Mouse (Mus musculus) CD8-positive naive resting alpha-beta T cell, adult 2 months (primary cell): Measurements from ENCODE around the gene Elmod2.
A peak's percentile ranks its signal among the peaks of the same experiment; 100 is the strongest.
"Not testable (repeated sequence)": the region's sequence is repeated elsewhere in the genome, so short reads cannot be mapped to it uniquely, and the experiment has no call there.

Experiments
- DNase-seq, 2 experiments: peaks; one replicate each; pipeline ENCODE4 v3.0.0; 2022; ENCODE audit warnings: low read depth in 2 of 2, low spot score in 2 of 2

Gene Elmod2

DNA sequence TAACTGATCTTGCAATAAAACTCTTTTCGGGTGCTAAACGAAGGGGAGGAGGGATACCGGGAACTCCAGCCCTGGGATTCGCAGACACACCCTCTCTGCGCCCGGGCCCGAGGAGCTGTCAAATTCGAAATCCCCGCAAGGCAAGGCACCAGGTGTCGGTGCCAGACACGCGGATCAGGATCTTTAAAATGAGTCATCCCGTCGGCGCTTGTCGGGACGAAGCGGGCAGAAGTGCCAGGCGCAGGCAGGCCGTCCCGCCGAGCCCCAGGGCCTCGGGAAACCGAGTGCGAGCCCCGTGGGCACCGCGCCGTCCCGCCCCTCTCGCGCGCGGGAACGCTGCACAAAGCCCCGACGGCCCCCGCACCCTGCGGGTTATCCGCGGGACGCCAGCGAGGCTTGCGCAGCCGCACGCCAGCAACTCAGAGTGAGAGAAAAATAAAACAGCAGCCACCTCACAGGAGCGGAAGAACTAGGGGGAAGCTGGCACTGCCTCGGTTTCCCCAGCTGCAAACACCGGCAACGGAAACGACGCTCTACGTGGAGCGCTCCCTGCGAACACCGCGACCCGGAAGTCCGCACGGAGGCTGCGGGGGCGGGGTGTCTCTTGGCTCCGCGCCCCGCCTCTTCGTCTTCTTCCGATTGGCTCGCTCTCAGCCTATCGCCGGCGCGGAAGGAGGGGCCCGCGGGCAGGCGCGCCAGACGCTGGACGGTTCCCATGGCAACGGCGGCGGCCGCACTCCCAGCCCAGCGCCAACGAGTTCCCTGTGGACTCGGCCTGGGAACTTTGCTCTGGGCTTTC, at the start of gene Elmod2:
Gene Elmod2 (minus strand): TSS at position 588 of the 799 bp plus-strand sequence.
- DNase-seq, result peak; percentile 81 to 87

DNA sequence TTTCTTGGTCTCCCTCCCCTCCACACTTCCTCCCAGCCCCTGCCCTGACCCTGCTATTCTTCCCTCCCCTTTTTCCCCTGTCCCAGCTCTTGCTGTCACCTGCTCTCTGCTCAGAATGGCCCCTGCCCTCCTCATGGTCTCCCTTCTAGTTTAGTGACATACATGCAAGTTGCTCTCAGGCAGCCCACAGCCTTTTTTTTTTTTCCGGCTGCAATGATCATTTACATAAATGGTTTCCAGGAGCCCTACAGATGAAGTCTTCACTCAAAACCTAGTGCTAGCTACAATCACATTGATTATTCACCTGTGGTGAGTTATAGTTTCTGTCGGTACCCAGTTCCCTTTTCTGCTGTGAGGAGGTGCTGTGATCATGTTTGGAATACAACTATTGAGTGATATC, 48.7 kb upstream of the Elmod2 start:
- DNase-seq, result no peak

DNA sequence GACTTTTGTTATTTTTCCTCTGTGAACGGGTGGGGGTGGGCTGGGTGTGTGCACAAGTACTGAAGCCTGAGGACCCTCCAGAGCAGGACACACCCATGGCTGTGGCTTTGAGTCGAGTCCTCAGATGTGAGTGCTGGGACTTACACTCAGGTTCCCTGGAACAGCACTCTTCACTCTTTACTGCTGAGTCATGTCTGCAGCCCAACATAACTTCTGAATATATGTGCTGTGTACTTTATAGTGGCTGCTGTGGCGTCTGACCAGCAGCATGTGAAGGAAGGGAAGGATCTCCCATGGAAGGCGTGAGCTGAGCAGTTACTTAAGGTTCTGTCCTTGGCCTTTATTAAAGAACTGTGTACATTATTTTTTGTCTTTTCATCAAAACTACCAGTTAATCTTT, 47.9 kb upstream of the Elmod2 start:
- no peak for DNase-seq

DNA sequence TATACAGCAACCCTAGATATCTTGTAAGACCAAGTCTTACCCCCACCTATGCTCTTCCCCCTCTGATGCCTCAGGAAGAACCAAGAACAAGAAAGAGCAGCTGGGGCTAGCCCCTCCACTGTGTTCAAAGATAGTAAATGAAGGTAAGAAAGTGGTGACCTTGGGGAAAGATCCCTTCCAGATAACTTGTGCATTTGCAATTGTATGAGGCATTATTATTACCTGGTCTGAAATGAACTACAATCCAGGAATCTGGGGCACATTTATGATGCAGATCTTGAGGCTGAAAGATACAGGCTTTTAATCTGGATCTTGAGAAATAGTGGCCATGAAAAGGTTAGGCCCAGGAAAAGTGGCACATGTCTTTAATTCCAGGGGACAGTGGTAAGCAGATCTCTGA, 44.9 kb upstream of the Elmod2 start:
- DNase-seq, result no peak

DNA sequence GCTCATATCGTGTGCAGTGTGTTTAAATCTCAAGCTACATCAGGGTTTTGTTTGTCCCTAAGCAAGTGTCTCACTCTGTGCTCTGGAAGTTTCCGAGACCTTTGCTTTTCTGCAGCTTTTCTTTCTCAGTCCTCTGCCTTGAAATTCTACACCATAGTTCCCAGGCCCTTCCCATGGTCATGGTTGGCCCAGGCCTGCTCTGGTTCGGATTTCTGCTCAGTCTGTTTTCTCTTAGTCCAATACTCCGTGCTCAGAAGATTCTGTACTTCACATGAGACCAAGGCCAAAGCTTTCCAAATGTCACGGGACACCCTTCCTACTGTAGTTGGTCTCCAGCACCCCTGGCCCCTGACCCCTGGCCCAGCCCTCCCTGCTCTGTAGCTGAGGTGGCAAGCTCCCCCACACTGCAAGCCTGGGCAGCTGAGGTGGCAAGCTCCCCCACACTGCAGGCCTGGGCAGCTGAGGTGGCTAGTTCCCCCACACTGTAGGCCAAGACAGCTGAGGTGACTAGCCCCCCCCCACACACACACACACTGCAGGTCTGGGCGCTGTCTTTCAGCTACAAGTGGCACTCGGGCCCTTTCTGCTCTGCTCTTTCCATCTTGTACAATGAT, 31.0 kb upstream of the Elmod2 start:
- DNase-seq, result no peak

DNA sequence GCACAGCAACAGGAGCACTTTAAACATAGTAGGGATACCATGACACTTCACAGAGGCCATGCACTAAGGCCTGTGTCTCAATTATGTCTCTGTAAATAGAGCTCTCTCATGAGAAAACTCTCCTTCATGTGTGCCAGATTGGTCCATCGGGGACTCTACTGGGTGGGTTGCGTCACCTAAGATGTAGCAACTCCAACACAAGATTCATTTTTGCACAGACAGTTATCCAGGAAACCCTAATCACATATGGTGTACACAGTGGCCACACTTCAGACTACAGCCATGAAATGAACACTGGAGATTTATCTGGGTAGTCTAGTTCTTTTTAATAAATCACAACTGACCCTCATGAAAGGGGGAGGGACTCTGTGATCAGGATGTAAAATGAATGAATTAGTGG, 19.0 kb upstream of the Elmod2 start:
- DNase-seq, result no peak

DNA sequence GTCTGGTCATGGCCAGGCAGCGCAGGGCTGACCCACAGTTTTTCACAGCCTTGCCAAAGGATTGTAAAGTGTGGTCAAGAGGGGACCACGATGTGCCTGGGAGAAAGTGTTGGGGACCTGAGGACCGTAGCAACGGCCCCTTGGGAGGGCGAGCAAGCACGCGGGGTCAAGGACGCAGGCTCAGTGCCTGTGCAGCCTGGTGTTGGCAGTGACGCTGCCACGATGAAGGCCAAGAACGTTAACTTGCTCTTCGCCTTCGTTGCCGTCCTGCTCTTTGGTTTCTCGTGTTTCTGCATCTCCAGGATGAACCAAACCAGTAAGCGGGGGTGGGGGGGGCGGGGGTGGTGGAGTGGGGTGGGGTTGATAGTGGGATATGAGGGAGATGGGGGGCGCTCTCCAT, 16.0 kb upstream of the Elmod2 start, which contains the start of gene Mgat4d:
Gene Mgat4d (plus strand): TSS at position 209 of the 400 bp plus-strand sequence.
- no peak for DNase-seq

DNA sequence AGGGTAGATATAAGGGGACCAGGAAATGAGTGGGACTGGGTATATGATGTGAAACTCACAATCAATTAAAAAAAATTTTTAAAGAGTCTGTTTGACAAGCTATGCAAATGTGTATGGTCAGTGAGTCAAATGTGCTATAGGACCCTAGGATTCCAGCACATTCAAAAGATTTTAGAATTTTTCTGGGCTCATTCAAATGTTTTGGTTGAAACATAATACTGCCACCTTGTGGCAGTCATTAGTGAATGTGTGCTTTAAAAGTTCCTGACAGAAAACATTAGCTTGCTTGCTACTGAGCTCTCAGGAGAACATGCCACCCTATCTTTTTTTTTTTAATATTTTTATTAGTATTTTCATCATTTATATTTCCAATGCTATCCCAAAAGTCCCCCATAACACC, 10.4 kb upstream of the Elmod2 start:
- no peak for DNase-seq

DNA sequence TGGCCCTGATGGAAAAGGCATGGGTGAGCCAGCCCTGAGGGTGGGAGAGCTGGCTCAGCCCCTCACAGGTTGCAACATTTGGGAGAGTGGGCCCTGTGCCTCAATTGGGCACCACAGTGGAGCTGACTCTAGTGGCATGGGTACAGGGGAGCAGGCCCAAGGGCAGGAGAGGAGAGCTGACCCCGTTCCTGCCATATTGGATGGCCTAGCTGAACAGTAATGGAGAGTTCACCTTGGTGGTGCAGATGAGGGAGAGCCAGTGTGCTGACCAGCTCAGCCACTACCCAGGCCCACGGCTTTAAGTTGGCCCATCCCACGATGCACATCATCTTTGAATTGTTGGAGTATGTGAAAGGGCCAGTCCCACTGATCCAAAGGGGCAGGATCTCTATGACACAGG, 9.8 kb upstream of the Elmod2 start:
- no peak for DNase-seq

DNA sequence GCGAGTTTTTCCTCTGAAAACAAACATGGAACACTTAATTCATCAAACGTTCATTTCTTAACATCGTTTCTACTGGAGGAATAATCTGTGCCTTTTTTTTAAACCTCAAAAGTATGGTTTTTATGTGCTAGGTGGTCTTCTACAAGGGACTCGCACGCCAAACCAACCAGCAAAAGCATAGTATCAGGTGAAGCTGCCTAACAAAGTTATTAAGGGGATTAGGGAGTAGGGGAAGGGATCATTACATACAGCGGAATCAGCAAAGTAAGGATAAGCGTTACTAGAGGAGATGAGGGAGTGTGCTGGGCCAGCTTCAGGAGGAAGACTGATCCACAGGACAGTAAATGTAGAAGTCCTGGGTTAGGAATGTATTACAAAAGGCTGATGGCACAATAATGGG, 578 bp upstream of the Elmod2 start:
- DNase-seq, result no peak

DNA sequence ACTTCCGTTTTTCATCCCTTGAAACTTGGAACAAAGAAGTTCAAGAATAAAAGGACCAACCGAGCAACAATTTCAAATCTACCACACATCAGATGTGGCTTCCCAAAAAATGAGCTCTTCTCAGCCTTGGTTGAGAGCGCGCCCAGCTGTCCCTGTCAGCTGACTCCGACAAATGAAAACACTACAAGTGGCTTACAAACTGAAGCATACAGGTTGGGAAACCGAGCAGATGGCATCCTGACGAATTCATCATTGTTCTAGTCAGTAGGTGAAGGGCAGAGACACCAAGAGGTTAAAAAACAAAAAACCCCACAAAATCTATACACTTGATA, 753 bp downstream of the Elmod2 start:
- peak in 1 of 2 experiments; percentile 6 for DNase-seq

DNA sequence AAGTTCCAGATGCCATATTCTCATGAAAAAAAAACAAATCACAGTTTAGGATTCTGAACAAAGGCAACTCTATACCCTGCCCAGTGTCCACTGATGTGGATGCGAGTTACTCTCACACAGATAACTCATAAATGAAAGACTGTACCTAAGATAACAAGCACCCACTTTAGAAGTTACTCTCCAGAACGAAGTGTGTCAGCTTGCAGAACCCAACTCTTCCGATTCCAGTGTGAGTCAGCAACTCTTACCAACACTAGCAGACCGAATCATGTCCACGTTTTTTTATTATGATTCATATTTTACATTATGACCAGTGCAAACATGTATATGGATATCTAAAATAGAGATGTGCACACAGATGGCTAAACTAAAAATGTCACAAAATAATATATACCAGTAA, 4.4 kb downstream of the Elmod2 start:
- no peak for DNase-seq

DNA sequence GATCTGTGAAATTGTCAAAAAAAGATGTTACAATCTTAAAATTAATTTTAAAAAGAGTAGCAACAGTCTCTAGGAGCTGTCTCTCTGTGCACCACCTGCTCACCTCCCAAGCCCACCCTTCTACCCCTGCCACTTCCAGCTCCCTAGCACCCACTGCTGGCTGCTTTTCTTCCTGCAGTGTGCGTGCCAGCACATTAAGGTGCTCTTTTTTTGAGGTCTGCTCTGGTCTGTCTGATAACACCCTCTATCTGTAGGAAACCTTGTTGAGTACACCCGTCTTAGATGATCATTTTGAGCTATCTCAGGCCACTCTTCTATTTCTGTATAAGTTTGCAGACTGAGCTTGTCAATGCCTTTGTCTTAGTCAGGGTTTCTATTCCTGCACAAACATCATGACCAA, 9.2 kb downstream of the Elmod2 start:
- no peak for DNase-seq

DNA sequence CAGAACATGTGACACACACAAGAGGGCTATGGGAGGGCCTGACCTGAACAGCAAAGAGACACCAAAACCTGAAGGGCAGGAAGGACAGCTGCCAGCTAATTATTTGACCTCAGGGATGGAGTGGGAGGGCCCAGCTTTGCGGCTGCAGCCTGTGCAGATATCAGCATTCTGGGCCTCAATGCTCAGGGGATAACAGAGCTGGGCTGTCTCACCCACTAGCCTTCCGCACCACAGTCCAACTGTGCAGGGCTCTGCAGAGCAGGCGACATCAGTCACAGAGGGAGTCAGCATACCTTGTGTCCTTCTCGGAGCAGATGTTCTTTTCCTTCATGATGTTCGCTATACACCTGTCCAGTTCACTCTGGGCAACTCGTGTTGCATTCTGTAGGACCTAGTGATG, 9.9 kb downstream of the Elmod2 start:
- DNase-seq, result no peak

DNA sequence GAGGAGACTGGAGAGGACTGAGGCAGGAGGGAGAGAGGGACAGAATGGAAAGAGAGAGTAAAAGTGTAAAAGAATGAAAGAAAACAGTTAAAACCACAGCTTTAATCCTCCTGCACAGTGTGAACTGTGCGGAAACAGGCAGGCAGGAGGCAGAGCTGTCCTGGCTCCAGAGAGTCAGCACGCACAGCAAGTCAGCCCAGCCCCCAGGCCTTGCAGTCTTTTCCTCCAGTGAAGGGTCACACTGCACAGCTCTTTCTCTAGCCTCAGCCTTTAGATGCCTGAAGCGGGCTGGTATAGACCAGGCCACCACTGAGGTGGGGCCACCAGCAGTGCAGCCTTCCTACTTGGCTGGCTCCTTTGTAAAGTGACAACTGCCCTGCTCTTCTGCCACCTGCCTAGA, 11.7 kb downstream of the Elmod2 start:
- no peak for DNase-seq

DNA sequence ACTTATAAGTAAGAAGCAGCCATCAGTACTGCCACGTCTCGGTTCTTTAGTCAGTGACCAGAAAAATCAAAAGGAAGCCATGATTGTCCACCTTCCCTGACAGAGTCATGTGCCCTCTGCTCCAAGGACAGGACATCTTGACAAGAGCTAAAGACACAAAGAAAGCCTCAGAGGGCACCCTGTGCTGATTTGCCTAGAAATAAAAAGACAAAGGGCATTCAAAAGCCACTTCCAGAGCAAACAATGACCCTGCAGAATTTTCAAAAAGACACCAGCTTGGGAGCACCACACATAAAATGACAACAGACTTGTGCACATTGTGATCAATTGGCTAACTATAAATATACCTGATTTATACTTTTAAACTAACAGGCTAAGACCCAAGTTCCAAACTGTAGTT, 16.6 kb downstream of the Elmod2 start:
- DNase-seq, result no peak

DNA sequence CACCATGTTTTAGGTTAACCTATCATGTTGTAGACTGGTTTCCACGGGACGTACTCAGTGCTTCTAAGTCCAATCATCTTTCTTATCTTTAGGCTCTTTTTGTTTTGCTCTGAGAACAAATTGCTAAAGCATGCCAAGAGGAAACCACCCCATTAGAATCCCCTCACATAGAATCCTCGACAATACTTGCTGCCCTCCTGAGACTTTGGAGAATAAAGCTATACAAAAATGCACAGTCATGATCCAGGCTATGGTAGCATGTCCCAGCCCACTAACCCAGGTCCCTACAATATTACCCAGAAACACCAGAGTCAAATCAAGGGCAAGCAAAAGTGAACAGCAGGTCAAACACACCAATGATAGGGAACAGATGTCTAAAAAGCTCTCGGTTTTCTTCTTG, 17.2 kb downstream of the Elmod2 start:
- not testable (repeated sequence) for DNase-seq

DNA sequence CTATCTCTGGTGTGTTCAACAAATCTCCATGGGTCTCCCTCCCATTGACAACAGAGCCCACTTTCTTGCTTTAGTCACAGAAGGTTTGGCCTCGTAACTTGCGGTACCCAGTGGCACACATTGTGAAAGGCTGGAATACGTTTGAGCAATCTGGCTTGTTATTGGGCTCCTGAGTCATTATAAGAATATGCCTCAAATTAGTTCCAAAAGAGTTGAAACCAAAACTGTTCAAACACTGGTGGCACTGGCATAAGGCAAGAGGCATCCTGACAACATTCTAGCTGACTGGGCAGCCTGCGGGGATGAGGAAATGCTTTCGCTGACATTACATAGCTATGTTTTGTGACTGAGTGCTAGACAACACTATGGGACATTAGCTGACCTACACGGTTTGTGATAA, 22.4 kb downstream of the Elmod2 start:
- no peak for DNase-seq

DNA sequence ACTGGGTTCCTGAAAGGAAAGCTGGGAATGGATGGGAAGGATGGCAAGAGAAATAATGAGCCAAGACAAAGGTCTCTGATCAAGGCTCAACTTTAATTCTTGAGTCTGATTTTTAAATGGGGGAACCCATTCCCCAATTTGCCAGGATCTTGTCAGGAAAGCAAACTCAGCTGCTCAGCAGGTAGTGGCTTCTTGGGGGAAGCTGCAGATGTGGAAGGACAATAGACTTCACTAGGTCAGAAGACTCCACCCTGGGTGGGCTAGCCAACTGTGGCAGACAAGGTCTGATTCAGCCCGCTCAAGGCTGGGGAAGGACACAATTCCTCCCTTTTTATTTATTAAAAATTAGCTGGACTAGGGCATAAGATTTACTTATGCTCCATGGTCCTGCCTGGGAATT, 27.3 kb downstream of the Elmod2 start:
- no peak for DNase-seq

DNA sequence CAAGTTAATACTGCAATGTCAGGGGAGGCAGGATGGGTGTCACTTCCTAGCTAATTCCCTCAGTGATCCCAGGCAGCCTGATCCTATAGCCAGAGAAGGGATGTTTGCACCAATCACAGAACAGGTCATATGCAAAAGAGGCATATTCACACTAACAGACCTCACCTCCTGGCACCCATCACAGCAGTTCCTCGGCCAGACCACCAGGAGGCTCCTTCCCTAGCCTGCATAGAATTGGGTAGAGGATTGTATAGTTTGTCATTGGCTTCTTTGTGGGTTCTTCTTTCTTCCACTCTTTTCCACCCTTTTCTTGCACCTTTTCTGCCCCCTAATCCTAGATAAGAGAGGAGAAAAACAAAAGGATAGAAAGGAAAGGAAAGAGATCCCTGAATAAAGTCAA, 32.2 kb downstream of the Elmod2 start:
- peak in 1 of 2 experiments; percentile 7 for DNase-seq

DNA sequence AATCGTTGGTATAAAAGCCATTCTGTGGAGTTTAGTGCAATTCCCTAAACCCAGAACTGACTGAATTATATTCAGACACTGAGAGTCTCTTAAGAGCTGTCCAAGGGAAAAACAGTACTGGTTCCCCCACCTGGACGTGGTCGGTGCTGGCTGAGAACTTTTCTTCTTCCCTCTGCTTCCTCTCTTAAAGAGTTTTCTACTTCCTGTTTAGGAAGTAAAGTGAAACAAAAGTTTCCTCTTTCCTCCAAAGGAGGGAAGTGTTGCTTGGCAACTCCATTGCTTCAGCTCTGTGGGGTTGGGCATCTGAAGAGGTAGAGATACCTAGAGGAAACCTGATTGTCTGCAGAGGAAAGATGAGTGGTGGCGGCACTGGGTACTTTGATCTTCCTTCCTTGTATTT, 34.9 kb downstream of the Elmod2 start:
- no peak for DNase-seq

DNA sequence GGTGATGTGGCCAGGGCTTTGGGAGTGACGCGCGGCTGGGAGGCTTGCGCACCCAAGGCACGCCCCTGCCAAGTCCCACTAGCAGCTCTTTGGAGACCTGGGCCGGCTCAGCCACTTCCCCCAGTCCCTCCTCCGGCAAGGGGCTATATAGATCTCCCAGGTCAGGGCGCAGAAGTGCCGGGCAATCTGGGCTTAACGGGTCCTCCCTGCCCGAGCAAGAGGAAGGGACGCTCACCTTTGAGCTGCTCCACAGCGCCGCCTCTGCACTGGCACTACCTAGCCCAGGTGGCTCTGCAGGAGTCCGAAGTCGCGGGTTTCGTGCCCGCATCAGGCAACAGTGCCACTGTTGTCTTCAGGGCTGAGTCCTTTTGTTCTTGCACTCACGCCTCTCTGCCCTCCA, 42.1 kb downstream of the Elmod2 start, which contains the start of gene Ucp1:
Gene Ucp1 (plus strand): TSS at position 177 of the 400 bp plus-strand sequence.
- no peak for DNase-seq

DNA sequence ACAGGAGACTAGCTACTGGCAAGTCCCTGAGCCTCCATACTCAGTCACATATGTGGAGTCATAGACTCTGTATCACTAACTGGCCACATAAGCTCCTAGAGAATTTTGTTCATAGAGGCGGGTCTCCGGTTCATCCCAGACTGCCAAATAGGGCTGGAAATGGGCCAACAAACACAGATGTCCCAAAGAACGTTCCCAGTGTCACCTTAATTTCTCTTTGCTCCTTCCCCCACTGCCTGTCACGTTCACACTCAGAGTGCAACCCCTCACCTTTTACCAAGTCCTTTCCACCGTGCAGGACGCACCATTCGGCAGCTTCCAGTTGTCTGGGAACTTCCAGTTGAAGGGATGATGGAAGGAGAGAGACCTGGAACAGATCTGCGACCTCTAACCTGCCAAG, 46.9 kb downstream of the Elmod2 start:
- DNase-seq, result no peak
